Mouse (Mus musculus) adrenal gland (tissue): ENCODE results near the gene Gm765.

Experiments used
- intact Hi-C: fragments of 180-260 bp; cut with DNase I; formaldehyde crosslinking; loops from one replicate; pipeline ENCODE4 v1.15.1; 2025
- long read RNA-seq, 2 experiments: library from polyadenylated mRNA; unstranded; transcript quantifications; one replicate each; pipeline ENCODE4 v2.0.0; 2020; ENCODE audit warnings: borderline replicate concordance in 1 of 2; ENCODE audit not compliant: insufficient replicate concordance in 1 of 2

Gm765 gene
- long read RNA-seq, experiment 1, result 0 reads
- long read RNA-seq, experiment 2, result 0 reads

GRCm38 (mm10) chr6:98342654-98343053, at the start of gene Gm765:
Gene Gm765 (minus strand): TSS chr6:98342754.
- intact Hi-C loops, result no loop called here

GRCm38 (mm10) chr6:98385487-98385886, 42.9 kb upstream of the Gm765 start:
- intact Hi-C loops, result no loop called here

GRCm38 (mm10) chr6:98384431-98384830, 41.9 kb upstream of the Gm765 start:
- intact Hi-C loops, result loop anchor here (5.0 kb wide), 2 partner anchors 252 to 277 kb away; no protein-coding TSS in a partner anchor

- intact Hi-C loops, result loop anchor here (5.0 kb wide), 2 partner anchors 251 to 276 kb away; no protein-coding TSS in a partner anchor
Measured at GRCm38 (mm10) chr6:98383411-98383810, 40.9 kb upstream of the Gm765 start.

GRCm38 (mm10) chr6:98366199-98366598, 23.6 kb upstream of the Gm765 start:
- intact Hi-C loops, result no loop called here

GRCm38 (mm10) chr6:98355271-98355670, 12.7 kb upstream of the Gm765 start:
- intact Hi-C loops, result no loop called here

- intact Hi-C loops, result no loop called here
Measured at GRCm38 (mm10) chr6:98353285-98353684, 10.7 kb upstream of the Gm765 start.

- intact Hi-C loops, result no loop called here
Measured at GRCm38 (mm10) chr6:98332714-98333113, 9.8 kb downstream of the Gm765 start.

- intact Hi-C loops, result no loop called here
Measured at GRCm38 (mm10) chr6:98311659-98312058, 30.9 kb downstream of the Gm765 start.

GRCm38 (mm10) chr6:98307647-98308046, 34.9 kb downstream of the Gm765 start:
- intact Hi-C loops, result no loop called here

- intact Hi-C loops, result no loop called here
Measured at GRCm38 (mm10) chr6:98307159-98307558, 35.4 kb downstream of the Gm765 start.

- intact Hi-C loops, result no loop called here
Measured at GRCm38 (mm10) chr6:98292064-98292463, 50.5 kb downstream of the Gm765 start.

- intact Hi-C loops, result no loop called here
Measured at GRCm38 (mm10) chr6:98288316-98288715, 54.2 kb downstream of the Gm765 start.

GRCm38 (mm10) chr6:98287521-98287920, 55.0 kb downstream of the Gm765 start:
- intact Hi-C loops, result no loop called here

GRCm38 (mm10) chr6:98285190-98285589, 57.4 kb downstream of the Gm765 start:
- intact Hi-C loops, result no loop called here

GRCm38 (mm10) chr6:98282791-98283190, 59.8 kb downstream of the Gm765 start:
- intact Hi-C loops, result no loop called here

GRCm38 (mm10) chr6:98271553-98271952, 71.0 kb downstream of the Gm765 start:
- intact Hi-C loops, result no loop called here

- intact Hi-C loops, result no loop called here
Measured at GRCm38 (mm10) chr6:98262961-98263360, 79.6 kb downstream of the Gm765 start.

- intact Hi-C loops, result no loop called here
Measured at GRCm38 (mm10) chr6:98259016-98259415, 83.5 kb downstream of the Gm765 start.

GRCm38 (mm10) chr6:98246449-98246848, 96.1 kb downstream of the Gm765 start:
- intact Hi-C loops, result no loop called here

GRCm38 (mm10) chr6:98243186-98243585, 99.4 kb downstream of the Gm765 start:
- intact Hi-C loops, result no loop called here

GRCm38 (mm10) chr6:98240561-98241272, 101.8 kb downstream of the Gm765 start:
- intact Hi-C loops, result no loop called here

- intact Hi-C loops, result no loop called here
Measured at GRCm38 (mm10) chr6:98234097-98234496, 108.5 kb downstream of the Gm765 start.
